Mouse (Mus musculus): ENCODE results near the gene Rogdi.
A peak's percentile ranks its signal among the peaks of the same experiment; 100 is the strongest.

The Rogdi gene

GRCm38 (mm10) chr16:4993276-4993675, 20.1 kb downstream of the Rogdi start:
- DNase-seq (ENCODE audit: low read depth, low spot score): no peak

GRCm38 (mm10) chr16:4984717-4985116, 28.6 kb downstream of the Rogdi start:
- no peak for DNase-seq (ENCODE audit: low read depth, low spot score)

GRCm38 (mm10) chr16:4979755-4980380, 33.5 kb downstream of the Rogdi start:
- peak; percentile 72 for DNase-seq (ENCODE audit: low read depth, low spot score)

GRCm38 (mm10) chr16:4978275-4979051, 34.9 kb downstream of the Rogdi start:
- DNase-seq (ENCODE audit: low read depth, low spot score): peak; percentile 83

- DNase-seq (ENCODE audit: low read depth, low spot score): peak; percentile 91
These were observed 37.2 kb downstream of the Rogdi start for GRCm38 (mm10) chr16:4976180-4976579.

GRCm38 (mm10) chr16:4974521-4974920, 38.8 kb downstream of the Rogdi start:
- peak; percentile 89 for DNase-seq (ENCODE audit: low read depth, low spot score)

- DNase-seq (ENCODE audit: low read depth, low spot score): no peak
These were observed 41.7 kb downstream of the Rogdi start for GRCm38 (mm10) chr16:4971626-4972025.

GRCm38 (mm10) chr16:4969055-4969843, 44.1 kb downstream of the Rogdi start:
- no peak for DNase-seq (ENCODE audit: low read depth, low spot score)

GRCm38 (mm10) chr16:4968426-4968825, 44.9 kb downstream of the Rogdi start:
- no peak for DNase-seq (ENCODE audit: low read depth, low spot score)

GRCm38 (mm10) chr16:4965392-4966129, 47.8 kb downstream of the Rogdi start:
- DNase-seq (ENCODE audit: low read depth, low spot score): peak; percentile 53

- DNase-seq (ENCODE audit: low read depth, low spot score): peak; percentile 58
These were observed 48.5 kb downstream of the Rogdi start for GRCm38 (mm10) chr16:4964731-4965391.

- peak; percentile 99 for DNase-seq (ENCODE audit: low read depth, low spot score)
These were observed 49.3 kb downstream of the Rogdi start, which contains the start of gene Anks3 for GRCm38 (mm10) chr16:4963797-4964709. Gene Anks3, minus strand, starts transcription at chr16:4964205.

- no peak for DNase-seq (ENCODE audit: low read depth, low spot score)
These were observed 50.0 kb downstream of the Rogdi start for GRCm38 (mm10) chr16:4963346-4963745.

GRCm38 (mm10) chr16:4960260-4960659, 53.1 kb downstream of the Rogdi start:
- no peak for DNase-seq (ENCODE audit: low read depth, low spot score)

All from brain, adult 2 months (tissue).